Mouse (Mus musculus) megakaryocyte, embryonic 14.5 days (primary cell): ENCODE measurements at regions not wholly inside any gene's neighbourhood (a gene's known extent, or its start where the extent isn't known, plus 50 kb on each side); places are given as distances from the start of the nearest gene placed in this dataset.

Experiments
- H3K27me3 ChIP-seq: replicated peaks from 2 replicates; pipeline ENCODE3; 2012; ENCODE audit warnings: inconsistent platforms
- H3K36me3 ChIP-seq: replicated peaks from 2 replicates; pipeline ENCODE3; 2012; ENCODE audit warnings: low read length, inconsistent platforms, mixed read lengths
- H3K4me1 ChIP-seq: 2 replicates; pipeline ENCODE4 v1.6.1; 2012; ENCODE audit warnings: inconsistent platforms
- H3K4me3 ChIP-seq: replicated peaks from 2 replicates; pipeline ENCODE3; 2012; ENCODE audit warnings: moderate library complexity, mild to moderate bottlenecking, inconsistent platforms
- H3K9me3 ChIP-seq: 2 replicates; pipeline ENCODE4 v1.6.1; 2012; ENCODE audit warnings: inconsistent platforms
- FLI1 ChIP-seq: IDR thresholded peaks from 2 replicates; pipeline ENCODE4 v1.6.1; 2012; ENCODE audit warnings: low read length, inconsistent platforms, mixed read lengths
- GATA1 ChIP-seq: IDR thresholded peaks from 3 replicates; pipeline ENCODE4 v1.6.1; 2012; ENCODE audit warnings: mixed read lengths, low read length, inconsistent platforms, borderline replicate concordance

DNA sequence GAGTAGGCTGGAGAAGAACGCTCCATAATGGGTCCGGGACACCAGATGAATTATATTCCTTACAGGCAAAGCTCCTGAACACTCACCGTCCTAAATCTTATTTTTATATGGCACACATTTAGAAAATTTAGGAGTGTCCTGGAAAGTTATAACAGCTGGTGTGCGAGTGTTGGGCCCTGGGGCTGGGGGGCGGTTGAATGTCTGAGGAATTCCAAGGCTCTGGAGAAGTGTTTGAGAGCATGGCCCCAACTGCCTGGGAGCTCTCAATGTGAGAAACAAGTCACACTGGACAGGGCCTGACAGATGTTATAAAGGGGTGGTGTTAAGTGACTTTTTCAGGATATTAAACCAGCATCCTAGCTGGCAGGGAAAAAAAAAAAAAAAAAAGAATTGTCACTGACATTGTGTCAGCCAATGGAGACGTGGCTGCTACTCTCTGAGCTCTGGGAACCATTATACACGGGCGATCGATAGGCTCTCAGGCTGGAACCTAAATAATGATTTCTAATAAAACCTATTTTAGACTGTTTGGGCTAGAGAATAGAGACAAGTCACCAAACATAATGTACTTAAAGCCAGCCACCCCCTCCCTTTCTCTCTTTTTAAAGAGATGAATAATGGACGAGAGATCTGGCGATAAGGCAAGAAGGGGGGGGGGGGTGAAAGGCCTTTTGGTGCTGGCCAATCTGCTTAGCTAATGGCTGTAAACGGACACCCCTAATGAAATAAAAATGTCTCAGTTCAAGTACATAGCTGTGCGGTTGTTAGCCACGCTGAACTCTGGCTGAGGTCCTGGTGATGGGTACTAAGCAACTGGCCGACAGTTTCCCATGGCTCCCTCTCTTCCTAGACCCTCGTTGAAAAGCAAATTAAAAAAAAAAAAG, 98.6 kb upstream of the Eya4 start:
- Histone ChIP-seq H3K4me3 (no peak overlapping the region), H3K4me1 (no peaks in the 10 kb centered on the region), H3K36me3 (no peaks in the 10 kb centered on the region), H3K27me3 (no peaks in the 10 kb centered on the region), H3K9me3 (peaks cover 19% of the 10 kb centered on the region)
- no peak for TF ChIP-seq FLI1
- TF ChIP-seq GATA1 = no peak

DNA sequence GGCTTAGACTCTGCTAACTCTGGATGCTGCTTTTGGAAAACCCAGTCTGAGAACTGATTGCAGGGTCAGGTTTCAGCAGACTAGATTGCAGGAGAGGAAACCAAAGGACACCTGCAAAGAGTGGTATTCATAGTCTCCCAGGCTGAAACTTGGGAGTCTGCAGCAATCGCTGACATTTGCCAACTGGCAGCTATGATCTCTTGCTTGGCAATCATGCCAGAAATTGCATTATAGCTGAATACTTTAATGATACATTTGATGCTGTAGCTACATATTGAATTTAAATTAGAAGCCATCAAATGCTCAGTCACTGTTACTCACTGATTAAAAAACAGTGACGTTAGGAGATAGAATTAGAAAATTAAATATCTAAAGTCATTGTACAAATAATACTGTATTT, 79.8 kb upstream of the Eya4 start:
- Histone ChIP-seq H3K4me1 (no peaks in the 10 kb centered on the region), H3K36me3 (no peaks in the 10 kb centered on the region), H3K4me3 (no peak overlapping the region), H3K27me3 (no peaks in the 10 kb centered on the region), H3K9me3 (no peaks in the 10 kb centered on the region)
- no peak for TF ChIP-seq FLI1

DNA sequence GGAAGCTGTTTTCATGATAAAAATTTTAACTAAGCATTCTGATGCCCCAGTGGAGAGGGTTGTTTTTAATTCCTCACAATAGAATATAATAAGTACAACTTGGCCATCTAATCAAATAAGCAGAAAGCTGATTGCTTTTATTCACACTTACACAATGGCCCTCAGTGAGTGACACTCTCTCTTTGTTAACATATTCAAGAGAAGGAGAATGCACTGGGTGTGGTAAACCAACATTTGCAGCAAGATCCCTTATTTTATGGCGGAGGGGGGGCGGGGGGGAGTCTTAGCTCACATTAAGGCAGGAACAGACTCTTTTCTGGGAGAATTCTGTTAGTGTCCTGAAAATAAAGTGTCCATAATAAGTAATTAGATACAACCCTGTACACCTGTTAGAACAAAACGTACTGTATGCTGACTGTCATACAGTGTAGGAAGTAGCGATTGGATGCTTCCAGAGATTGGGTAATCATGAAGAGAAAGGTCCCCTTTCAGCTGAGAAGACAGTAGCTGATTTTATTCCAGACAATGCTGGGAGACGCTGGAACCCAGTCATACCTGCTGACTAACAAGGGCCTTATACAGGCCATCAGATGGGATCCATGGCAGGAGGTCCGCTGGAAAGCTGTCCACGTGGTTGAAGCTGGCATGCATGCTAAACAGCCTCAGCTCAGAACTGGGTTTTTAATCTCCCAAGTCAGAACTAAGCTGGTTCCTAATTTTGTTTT, 63.4 kb upstream of the Eya4 start:
- peaks cover 7% of the 10 kb centered on the region for H3K9me3 ChIP-seq
- no peak overlapping the region for H3K4me3 ChIP-seq
- no peaks in the 10 kb centered on the region for H3K36me3 ChIP-seq
- no peaks in the 10 kb centered on the region for H3K27me3 ChIP-seq
- H3K4me1 ChIP-seq = no peaks in the 10 kb centered on the region
- TF ChIP-seq GATA1 (no peak), FLI1 (no peak)

DNA sequence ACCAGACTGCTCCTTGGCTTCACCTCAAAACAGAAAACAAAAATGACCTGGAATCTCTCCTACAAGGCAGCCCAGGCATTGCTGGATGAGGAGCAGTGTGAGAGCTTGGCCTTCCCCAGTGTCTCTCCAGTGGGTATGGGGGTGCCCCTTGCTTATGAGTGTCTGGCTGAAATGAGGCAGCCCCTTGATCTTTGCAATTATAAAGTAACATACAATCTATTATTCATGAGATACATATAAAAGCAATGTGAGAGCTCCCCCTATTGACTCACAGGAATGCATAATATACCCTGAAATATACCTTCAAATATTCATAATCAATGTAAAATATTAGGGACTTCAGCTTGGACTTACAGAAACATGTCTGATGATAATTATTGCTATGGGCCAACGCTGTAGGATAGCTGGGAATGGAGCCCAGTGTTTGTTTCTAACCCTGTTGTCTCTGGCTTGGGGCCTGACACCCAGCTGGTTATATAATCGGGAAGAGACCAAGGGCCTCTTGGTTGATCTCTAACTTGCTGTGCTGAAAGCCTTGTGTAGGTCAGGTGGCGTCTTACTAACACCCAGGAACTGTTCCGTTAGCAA, 52.9 kb upstream of the Eya4 start:
- Histone ChIP-seq H3K9me3 (peaks cover 11% of the 10 kb centered on the region; the same call in 1 of the 2 replicates), H3K27me3 (no peaks in the 10 kb centered on the region), H3K4me3 (no peak overlapping the region), H3K4me1 (no peaks in the 10 kb centered on the region), H3K36me3 (no peaks in the 10 kb centered on the region)
- TF ChIP-seq GATA1 (no peak), FLI1 (no peak)
